13 mouse cellular contexts compared by ENCODE assay signal in genomic region chr5:103780266-103780665, GRCm38 (mm10).
DNase-seq lines count a peak whose midpoint lies in the region; ATAC-seq and TF ChIP-seq lines count a peak whose summit lies in the region.
"Had no signal": no experiment of that assay in that cellular context is flagged by ENCODE, and none has a peak within 500 bp of the region (broad histone marks: within the 10 kb centered on the region; RNA-seq: fewer than 3 reads in every experiment).

No protein-coding gene starts in this region.

- ATAC-seq in liver, embryonic 14.5 days (ENCODE audit: insufficient read depth) = 0 out of 2 replicates have a peak, but pooled peaks have one; percentile 24
- ATAC-seq in liver, embryonic 11.5 days (replicated peaks; ENCODE audit: low FRiP score) = no peak
- peak; percentile 46 for ATAC-seq in intestine, embryonic 15.5 days
- ATAC-seq: activated CD4-positive, CD25-positive, alpha-beta regulatory T cell, adult 4 months; midbrain, embryonic 13.5 days; Patski had no signal

- no peak for DNase-seq in gastrocnemius, adult 2 months
- DNase-seq in gastrocnemius, postnatal 25 days = no peak
- no peak for DNase-seq in liver, embryonic 14.5 days (ENCODE audit: low read depth in 3 of 3, low spot score in 3 of 3)
- DNase-seq in liver, embryonic 11.5 days (ENCODE audit: low spot score) = no peak
- DNase-seq in retina, postnatal 1 day = peak; percentile 77
- DNase-seq in urinary bladder, postnatal 36 days (ENCODE audit: low spot score in 2 of 2) = no peak
- DNase-seq: lung, adult 2 months; right cerebral cortex, adult 18-20 months had no signal

- intact Hi-C loops in gastrocnemius, adult 2 months (cut with DNase I) = loop anchor here (2.0 kb wide), 1 partner anchor 37 kb away; no protein-coding TSS in a partner anchor

- no peak overlapping the region for H3K9ac ChIP-seq in liver, embryonic 14.5 days (replicated peaks)
- no peak overlapping the region for H3K9ac ChIP-seq in liver, embryonic 11.5 days (ENCODE audit: low read depth, low read length)
- H3K9ac ChIP-seq in intestine, embryonic 15.5 days = no peak overlapping the region
- H3K9ac ChIP-seq: limb, embryonic 13.5 days; midbrain, embryonic 13.5 days had no signal

- peaks cover 17 to 44% of the 10 kb centered on the region in 2 experiments for H3K4me1 ChIP-seq in liver, embryonic 14.5 days (replicated peaks; ENCODE audit: control insufficient read depth in 2 of 2, insufficient read depth in 2 of 2, low read length in 1 of 2)
- peaks cover 53% of the 10 kb centered on the region for H3K4me1 ChIP-seq in liver, embryonic 11.5 days (replicated peaks; ENCODE audit: control insufficient read depth, insufficient read depth, low read length)
- peaks cover 24% of the 10 kb centered on the region for H3K4me1 ChIP-seq in intestine, embryonic 15.5 days (replicated peaks)

- TF ChIP-seq EP300 in liver, embryonic 14.5 days (IDR thresholded peaks at IDR 0.05; ENCODE audit: low read depth) = no peak

- H3K27me3 ChIP-seq in liver, embryonic 14.5 days (ENCODE audit: control insufficient read depth, insufficient read depth, low read length) = no peaks in the 10 kb centered on the region
- no peaks in the 10 kb centered on the region for H3K27me3 ChIP-seq in liver, embryonic 11.5 days (replicated peaks; ENCODE audit: control insufficient read depth, insufficient read depth, low read length)
- H3K27me3 ChIP-seq in intestine, embryonic 15.5 days (replicated peaks) = no peaks in the 10 kb centered on the region
- H3K27me3 ChIP-seq: limb, embryonic 13.5 days; midbrain, embryonic 13.5 days; Patski had no signal

- no peak for TF ChIP-seq CTCF in gastrocnemius, adult 2 months (IDR thresholded peaks at IDR 0.05)
- no peak for TF ChIP-seq CTCF in liver, embryonic 14.5 days (IDR thresholded peaks at IDR 0.05; ENCODE audit: low read depth)

- no peak overlapping the region for H3K4me3 ChIP-seq in gastrocnemius, adult 2 months
- no peak overlapping the region for H3K4me3 ChIP-seq in liver, embryonic 14.5 days (ENCODE audit: insufficient read depth in 1 of 2, low read depth in 2 of 2, low read length in 2 of 2)
- no peak overlapping the region for H3K4me3 ChIP-seq in liver, embryonic 11.5 days (ENCODE audit: low read depth, low read length)
- no peak overlapping the region for H3K4me3 ChIP-seq in intestine, embryonic 15.5 days (replicated peaks)
- H3K4me3 ChIP-seq: limb, embryonic 13.5 days; midbrain, embryonic 13.5 days had no signal

- H3K27ac ChIP-seq in gastrocnemius, adult 2 months = peak overlapping the region; percentile 98; the same call in 1 of the 2 replicates
- no peak overlapping the region for H3K27ac ChIP-seq in liver, embryonic 14.5 days
- H3K27ac ChIP-seq in liver, embryonic 11.5 days (ENCODE audit: low read depth, low read length) = no peak overlapping the region
- no peak overlapping the region for H3K27ac ChIP-seq in intestine, embryonic 15.5 days
- H3K27ac ChIP-seq: limb, embryonic 13.5 days; midbrain, embryonic 13.5 days had no signal

- H3K36me3 ChIP-seq in liver, embryonic 14.5 days (replicated peaks; ENCODE audit: control insufficient read depth, insufficient read depth, low read depth) = peaks cover 24% of the 10 kb centered on the region
- peaks cover 13% of the 10 kb centered on the region; the same call in 1 of the 2 replicates for H3K36me3 ChIP-seq in liver, embryonic 11.5 days (ENCODE audit: control insufficient read depth, insufficient read depth, low read length)
- H3K36me3 ChIP-seq in intestine, embryonic 15.5 days = 0 out of 2 replicates have a peak, but pooled peaks cover 7% of the 10 kb centered on the region

- WGBS in liver, embryonic 14.5 days (ENCODE audit: insufficient replicate concordance) = 56% methylated on average over 6 of the region's 6 CpGs
- WGBS in liver, embryonic 11.5 days = 39% methylated on average over 6 of the region's 6 CpGs
- WGBS in intestine, embryonic 15.5 days = 48% methylated on average over 6 of the region's 6 CpGs

- no peak overlapping the region for H3K4me2 ChIP-seq in liver, embryonic 14.5 days (ENCODE audit: low read depth)
- no peak overlapping the region for H3K4me2 ChIP-seq in liver, embryonic 11.5 days
- no peak overlapping the region for H3K4me2 ChIP-seq in intestine, embryonic 15.5 days (replicated peaks)
- H3K4me2 ChIP-seq: limb, embryonic 13.5 days; midbrain, embryonic 13.5 days had no signal

- no peaks in the 10 kb centered on the region for H3K9me3 ChIP-seq in liver, embryonic 14.5 days (ENCODE audit: control insufficient read depth, low read length)
- H3K9me3 ChIP-seq in liver, embryonic 11.5 days (ENCODE audit: control insufficient read depth, low read length) = no peaks in the 10 kb centered on the region
- no peaks in the 10 kb centered on the region for H3K9me3 ChIP-seq in intestine, embryonic 15.5 days
- H3K9me3 ChIP-seq: limb, embryonic 13.5 days; midbrain, embryonic 13.5 days had no signal
